Mouse (Mus musculus) heart, embryonic 16.5 days (tissue): ENCODE results near the gene Commd1. TPM values are rescaled to one million over a fixed set of nuclear protein-coding genes. Genes with fewer than 3 reads are reported as not detected.
A peak's percentile ranks its signal among the peaks of the same experiment; 100 is the strongest.

Experiments
- ATAC-seq: fragments of 200-750 bp; cut with Nextera tagmentation; replicated peaks from 2 replicates; pipeline ENCODE4 v1.8.0; 2017; ENCODE audit warnings: moderate number of reproducible peaks; ENCODE audit not compliant: insufficient read depth, low FRiP score; ENCODE audit errors: extremely low read depth
- H3K27ac ChIP-seq: fragments of 300-500 bp; sonication (generic); 2 replicates; pipeline ENCODE4 v1.5.1; 2014; ENCODE audit warnings: mild to moderate bottlenecking, low read length, control low read depth, moderate library complexity
- H3K27me3 ChIP-seq: fragments of 300-500 bp; sonication (generic); 2 replicates; pipeline ENCODE4 v1.6.1; 2014; ENCODE audit warnings: low read length, mixed read lengths; ENCODE audit not compliant: control insufficient read depth, insufficient read depth
- H3K36me3 ChIP-seq: fragments of 300-500 bp; sonication (generic); 2 replicates; pipeline ENCODE4 v1.6.1; 2014; ENCODE audit not compliant: control insufficient read depth, insufficient read depth
- H3K4me1 ChIP-seq: fragments of 300-500 bp; sonication (generic); 2 replicates; pipeline ENCODE4 v1.6.1; 2014; ENCODE audit warnings: low read length, mixed read lengths; ENCODE audit not compliant: control insufficient read depth, insufficient read depth
- H3K4me2 ChIP-seq: fragments of 300-500 bp; sonication (generic); 2 replicates; pipeline ENCODE4 v1.6.1; 2014; ENCODE audit warnings: low read depth, mild to moderate bottlenecking, control low read depth, low read length
- H3K4me3 ChIP-seq: fragments of 300-500 bp; sonication (generic); 2 replicates; pipeline ENCODE4 v1.5.1; 2014; ENCODE audit warnings: mild to moderate bottlenecking, control low read depth, low read length
- H3K9ac ChIP-seq: fragments of 300-500 bp; sonication (generic); 2 replicates; pipeline ENCODE4 v1.6.1; 2014; ENCODE audit warnings: low read length, control low read depth
- H3K9me3 ChIP-seq: fragments of 300-500 bp; sonication (generic); replicated peaks from 2 replicates; pipeline ENCODE4 v1.6.1; 2016; ENCODE audit warnings: low read length; ENCODE audit not compliant: control insufficient read depth
- WGBS: fragments of 180-500 bp; shearing (Covaris S2); extraction: QIAGEN DNeasy Blood & Tissue Kit; methylation state at CpG from one replicate; pipeline ENCODE4 v1.1.7; 2014; 5-methylcytosine and 5-hydroxymethylcytosine counted together
- polyA plus RNA-seq: library from polyadenylated mRNA; unstranded; fragments of >200 nt; fragmentation: Nextera tagmentation; extraction: Ambion mirVana; gene quantifications from 2 replicates; pipeline ENCODE4 v1.2.1, GENCODE M21; 2015

The Commd1 gene
- polyA plus RNA-seq, 1 experiment from 2014 or later, result 350 TPM

- Histone ChIP-seq H3K4me3 (no peak overlapping the region), H3K27me3 (no peaks in the 10 kb centered on the region), H3K9me3 (no peaks in the 10 kb centered on the region), H3K27ac (no peak overlapping the region), H3K36me3 (peaks cover 39% of the 10 kb centered on the region), H3K4me1 (peaks cover 11% of the 10 kb centered on the region), H3K4me2 (no peak overlapping the region), H3K9ac (no peak overlapping the region)
- no peak for ATAC-seq
- 67% methylated on average over 2 of the region's 2 CpGs for WGBS
Observed at GRCm38 (mm10) chr11:22994271-22994670, 12.1 kb upstream of the Commd1 start.

GRCm38 (mm10) chr11:22991218-22991835 lies 9.1 kb upstream of the Commd1 start:
- WGBS, result 7% methylated on average over 14 of the region's 14 CpGs
- Histone ChIP-seq H3K9ac (peak overlapping the region; percentile 91), H3K27me3 (no peaks in the 10 kb centered on the region), H3K36me3 (peaks cover 19% of the 10 kb centered on the region), H3K27ac (no peak overlapping the region), H3K4me3 (peak overlapping the region; percentile 83), H3K4me1 (peaks cover 11% of the 10 kb centered on the region), H3K4me2 (peak overlapping the region; percentile 81), H3K9me3 (no peaks in the 10 kb centered on the region)
- no peak for ATAC-seq

GRCm38 (mm10) chr11:22990393-22991126 lies 8.4 kb upstream of the Commd1 start, which contains the start of gene Cct4:
Cct4 (plus strand) TSS chr11:22990519.
- peaks cover 13% of the 10 kb centered on the region for H3K36me3 ChIP-seq

GRCm38 (mm10) chr11:22989786-22990185 lies 7.6 kb upstream of the Commd1 start:
- Histone ChIP-seq H3K27me3 (no peaks in the 10 kb centered on the region), H3K9ac (peak overlapping the region; percentile 91), H3K9me3 (no peaks in the 10 kb centered on the region), H3K27ac (peak overlapping the region; percentile 83), H3K4me1 (peaks cover 11% of the 10 kb centered on the region), H3K4me3 (peak overlapping the region; percentile 83), H3K36me3 (peaks cover 9% of the 10 kb centered on the region), H3K4me2 (peak overlapping the region; percentile 68)
- 39% methylated on average over 1 of the region's 1 CpGs for WGBS
- no peak for ATAC-seq

More at GRCm38 (mm10) chr11:22990393-22991126, 8.4 kb upstream of the Commd1 start, which contains the start of gene Cct4:
- H3K4me2 ChIP-seq, result peak within 1 kb of the TSS; percentile 81
- H3K9me3 ChIP-seq, result no peaks in the 10 kb centered on the region
- H3K4me1 ChIP-seq, result peaks cover 11% of the 10 kb centered on the region
- H3K27ac ChIP-seq, result peak within 1 kb of the TSS; percentile 83
- under 1% methylated on average over 66 of the region's 66 CpGs for WGBS
- peak; percentile 99 for ATAC-seq
- H3K4me3 ChIP-seq, result peak within 1 kb of the TSS; percentile 83
- H3K9ac ChIP-seq, result peak within 1 kb of the TSS; percentile 91
- no peaks in the 10 kb centered on the region for H3K27me3 ChIP-seq

GRCm38 (mm10) chr11:22987357-22987756 lies 5.2 kb upstream of the Commd1 start:
- Histone ChIP-seq H3K4me3 (no peak overlapping the region), H3K27ac (no peak overlapping the region), H3K4me2 (no peak overlapping the region), H3K9me3 (no peaks in the 10 kb centered on the region), H3K4me1 (peaks cover 15% of the 10 kb centered on the region), H3K36me3 (no peaks in the 10 kb centered on the region), H3K9ac (no peak overlapping the region), H3K27me3 (no peaks in the 10 kb centered on the region)
- ATAC-seq, result no peak
- WGBS, result 42% methylated on average over 2 of the region's 2 CpGs

GRCm38 (mm10) chr11:22985510-22985909 lies 3.3 kb upstream of the Commd1 start:
- WGBS, result 70% methylated on average over 3 of the region's 3 CpGs
- peaks cover 15% of the 10 kb centered on the region for H3K4me1 ChIP-seq
- no peak for ATAC-seq

GRCm38 (mm10) chr11:22982846-22983245 lies 664 bp upstream of the Commd1 start:
- H3K4me1 ChIP-seq, result peaks cover 15% of the 10 kb centered on the region
- H3K36me3 ChIP-seq, result no peaks in the 10 kb centered on the region
- no peak for ATAC-seq
- H3K9me3 ChIP-seq, result no peaks in the 10 kb centered on the region
- no peak overlapping the region; the same call in 1 of the 2 replicates for H3K4me2 ChIP-seq
- WGBS, result 72% methylated on average over 6 of the region's 6 CpGs
- no peak overlapping the region for H3K9ac ChIP-seq
- H3K27ac ChIP-seq, result no peak overlapping the region
- no peak overlapping the region for H3K4me3 ChIP-seq
- H3K27me3 ChIP-seq, result no peaks in the 10 kb centered on the region

More at GRCm38 (mm10) chr11:22985510-22985909, 3.3 kb upstream of the Commd1 start:
- Histone ChIP-seq H3K27me3 (no peaks in the 10 kb centered on the region), H3K27ac (no peak overlapping the region), H3K4me2 (no peak overlapping the region), H3K9ac (no peak overlapping the region), H3K9me3 (no peaks in the 10 kb centered on the region), H3K36me3 (no peaks in the 10 kb centered on the region), H3K4me3 (no peak overlapping the region)

GRCm38 (mm10) chr11:22981543-22981950 lies 635 bp downstream of the Commd1 start:
- Histone ChIP-seq H3K36me3 (0 out of 2 replicates have a peak, but pooled peaks cover 3% of the 10 kb centered on the region), H3K27me3 (no peaks in the 10 kb centered on the region), H3K27ac (peak overlapping the region; percentile 98), H3K4me2 (peak overlapping the region; percentile 89), H3K9me3 (no peaks in the 10 kb centered on the region), H3K9ac (peak overlapping the region; percentile 87), H3K4me3 (peak overlapping the region; percentile 74), H3K4me1 (peaks cover 19% of the 10 kb centered on the region)
- 2% methylated on average over 12 of the region's 12 CpGs for WGBS
- peak; percentile 43 for ATAC-seq

GRCm38 (mm10) chr11:22981041-22981440 lies 1.1 kb downstream of the Commd1 start:
- peak overlapping the region; percentile 89 for H3K4me2 ChIP-seq
- 0 out of 2 replicates have a peak, but pooled peaks cover 3% of the 10 kb centered on the region for H3K36me3 ChIP-seq
- no peak for ATAC-seq
- H3K4me1 ChIP-seq, result peaks cover 22% of the 10 kb centered on the region
- 33% methylated on average over 4 of the region's 4 CpGs for WGBS
- H3K27me3 ChIP-seq, result no peaks in the 10 kb centered on the region
- peak overlapping the region; percentile 74 for H3K4me3 ChIP-seq
- peak overlapping the region; percentile 87 for H3K9ac ChIP-seq
- H3K9me3 ChIP-seq, result no peaks in the 10 kb centered on the region
- H3K27ac ChIP-seq, result peak overlapping the region; percentile 98
